Mouse (Mus musculus) heart, embryonic 16.5 days (tissue): ENCODE measurements around the gene Zc3h4. TPM values are rescaled to one million over a fixed set of nuclear protein-coding genes. Genes with fewer than 3 reads are reported as not detected.

ENCODE experiments used
- ATAC-seq: fragments of 200-750 bp; cut with Nextera tagmentation; replicated peaks from 2 replicates; pipeline ENCODE4 v1.8.0; 2017; ENCODE audit warnings: moderate number of reproducible peaks; ENCODE audit not compliant: insufficient read depth, low FRiP score; ENCODE audit errors: extremely low read depth
- H3K27ac ChIP-seq: fragments of 300-500 bp; sonication (generic); 2 replicates; pipeline ENCODE4 v1.5.1; 2014; ENCODE audit warnings: mild to moderate bottlenecking, low read length, control low read depth, moderate library complexity
- H3K27me3 ChIP-seq: fragments of 300-500 bp; sonication (generic); 2 replicates; pipeline ENCODE4 v1.6.1; 2014; ENCODE audit warnings: low read length, mixed read lengths; ENCODE audit not compliant: control insufficient read depth, insufficient read depth
- H3K36me3 ChIP-seq: fragments of 300-500 bp; sonication (generic); 2 replicates; pipeline ENCODE4 v1.6.1; 2014; ENCODE audit not compliant: control insufficient read depth, insufficient read depth
- H3K4me1 ChIP-seq: fragments of 300-500 bp; sonication (generic); 2 replicates; pipeline ENCODE4 v1.6.1; 2014; ENCODE audit warnings: low read length, mixed read lengths; ENCODE audit not compliant: control insufficient read depth, insufficient read depth
- H3K4me2 ChIP-seq: fragments of 300-500 bp; sonication (generic); 2 replicates; pipeline ENCODE4 v1.6.1; 2014; ENCODE audit warnings: low read depth, mild to moderate bottlenecking, control low read depth, low read length
- H3K4me3 ChIP-seq: fragments of 300-500 bp; sonication (generic); 2 replicates; pipeline ENCODE4 v1.5.1; 2014; ENCODE audit warnings: mild to moderate bottlenecking, control low read depth, low read length
- H3K9ac ChIP-seq: fragments of 300-500 bp; sonication (generic); 2 replicates; pipeline ENCODE4 v1.6.1; 2014; ENCODE audit warnings: low read length, control low read depth
- H3K9me3 ChIP-seq: fragments of 300-500 bp; sonication (generic); replicated peaks from 2 replicates; pipeline ENCODE4 v1.6.1; 2016; ENCODE audit warnings: low read length; ENCODE audit not compliant: control insufficient read depth
- WGBS: fragments of 180-500 bp; shearing (Covaris S2); extraction: QIAGEN DNeasy Blood & Tissue Kit; methylation state at CpG from one replicate; pipeline ENCODE4 v1.1.7; 2014; 5-methylcytosine and 5-hydroxymethylcytosine counted together
- polyA plus RNA-seq: library from polyadenylated mRNA; unstranded; fragments of >200 nt; fragmentation: Nextera tagmentation; extraction: Ambion mirVana; gene quantifications from 2 replicates; pipeline ENCODE4 v1.2.1, GENCODE M21; 2015

Gene Zc3h4
- polyA plus RNA-seq, 1 experiment from 2014 or later, result 9.0 TPM

DNA sequence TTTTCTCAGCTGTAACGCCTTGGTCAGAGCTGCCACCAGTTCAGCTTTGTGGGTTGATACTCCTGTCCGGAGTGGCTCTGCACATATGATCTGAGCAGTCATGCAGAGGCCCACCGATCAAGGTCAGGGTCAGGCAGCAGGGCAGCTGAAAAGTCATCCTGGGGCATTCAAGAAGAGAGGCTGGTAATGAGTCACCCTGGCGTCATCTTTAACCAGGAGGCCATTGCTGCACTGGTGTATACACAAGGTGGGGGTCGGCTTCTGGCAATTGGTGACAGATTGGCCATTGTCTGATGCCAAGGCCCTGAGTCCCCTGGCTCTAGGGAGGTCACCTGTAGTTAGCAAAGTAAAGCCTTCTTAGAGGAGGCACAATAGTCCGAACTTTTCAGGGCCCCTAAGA, 50.9 kb downstream of the Zc3h4 start:
- Histone ChIP-seq H3K36me3 (0 out of 2 replicates have a peak, but pooled peaks cover 4% of the 10 kb centered on the region), H3K4me3 (no peak overlapping the region), H3K9ac (no peak overlapping the region), H3K4me2 (no peak overlapping the region), H3K4me1 (no peaks in the 10 kb centered on the region), H3K9me3 (no peaks in the 10 kb centered on the region), H3K27ac (peak overlapping the region; percentile 14; the same call in 1 of the 2 replicates), H3K27me3 (no peaks in the 10 kb centered on the region)
- ATAC-seq, result no peak
- WGBS, result 69% methylated on average over 6 of the region's 6 CpGs

DNA sequence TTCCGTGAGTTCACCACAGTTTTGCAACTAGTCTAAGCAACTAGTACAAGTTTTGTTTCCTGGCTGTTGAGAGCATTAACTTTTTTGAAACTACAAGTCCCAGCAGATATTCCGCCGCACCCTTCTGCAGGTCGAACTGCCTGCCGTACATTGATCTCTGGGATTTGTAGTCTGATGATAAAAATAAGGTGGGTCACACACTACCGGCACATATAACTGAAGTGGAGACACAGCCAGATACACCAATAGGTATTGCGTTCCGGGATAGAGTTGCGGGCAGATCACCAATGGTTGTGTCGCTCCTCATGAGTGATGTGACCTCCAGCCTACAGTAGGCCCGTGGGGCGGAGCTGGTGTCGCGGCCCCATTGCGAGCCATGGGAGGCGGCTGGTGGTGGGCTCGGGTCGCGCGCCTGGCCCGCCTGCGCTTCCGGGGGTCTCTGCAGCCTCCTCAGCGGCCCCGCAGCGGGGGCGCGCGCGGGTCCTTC, 51.9 kb downstream of the Zc3h4 start, which contains the start of gene Tmem160:
Gene Tmem160 (plus strand): TSS at position 193 of the 487 bp plus-strand sequence.
- peak within 1 kb of the TSS; percentile 94 for H3K9ac ChIP-seq
- ATAC-seq, result peak; percentile 99

DNA sequence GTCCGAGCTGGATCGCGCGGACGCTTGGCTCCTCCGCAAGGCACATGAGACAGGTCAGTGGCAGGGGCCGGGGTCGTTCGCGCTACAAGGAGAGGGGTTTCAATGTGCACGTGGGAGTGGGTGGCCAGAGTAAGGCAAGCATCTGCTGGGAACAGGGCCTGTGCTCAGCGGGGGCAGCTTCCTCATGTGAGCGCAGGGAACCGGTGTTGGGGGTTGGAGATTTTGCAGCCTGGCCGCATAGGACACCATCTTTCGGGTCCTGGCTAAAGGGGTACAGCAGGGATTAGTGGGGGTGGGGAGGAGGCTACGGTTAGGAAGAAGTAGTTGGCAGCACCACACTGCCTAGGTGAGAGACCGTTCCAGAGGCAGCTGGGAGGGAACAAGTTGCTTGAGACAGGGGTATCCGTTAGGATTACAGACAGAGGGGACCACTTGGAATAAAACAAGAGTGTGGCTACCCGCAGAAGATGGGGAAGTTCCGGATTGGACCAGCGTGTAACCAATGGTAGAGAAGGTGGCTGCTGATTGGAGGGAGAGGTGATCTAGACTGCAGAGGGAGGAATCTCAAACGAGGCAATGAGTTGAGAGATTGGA, 52.5 kb downstream of the Zc3h4 start:
- H3K27me3 ChIP-seq, result no peaks in the 10 kb centered on the region
- under 1% methylated on average over 23 of the region's 23 CpGs for WGBS
- peak overlapping the region; percentile 94 for H3K9ac ChIP-seq
- no peaks in the 10 kb centered on the region for H3K9me3 ChIP-seq
- 0 out of 2 replicates have a peak, but pooled peaks cover 4% of the 10 kb centered on the region for H3K36me3 ChIP-seq
- peak overlapping the region; percentile 89 for H3K4me3 ChIP-seq
- peak overlapping the region; percentile 64 for H3K27ac ChIP-seq
- ATAC-seq, result peak; percentile 20
- H3K4me1 ChIP-seq, result no peaks in the 10 kb centered on the region
- peak overlapping the region; percentile 93 for H3K4me2 ChIP-seq

More for the DNA sequence above, 51.9 kb downstream of the Zc3h4 start, which contains the start of gene Tmem160:
- Histone ChIP-seq H3K27me3 (no peaks in the 10 kb centered on the region), H3K4me1 (no peaks in the 10 kb centered on the region), H3K27ac (peak within 1 kb of the TSS; percentile 64), H3K36me3 (0 out of 2 replicates have a peak, but pooled peaks cover 4% of the 10 kb centered on the region), H3K4me2 (peak within 1 kb of the TSS; percentile 93), H3K4me3 (peak within 1 kb of the TSS; percentile 89), H3K9me3 (no peaks in the 10 kb centered on the region)
- under 1% methylated on average over 30 of the region's 30 CpGs for WGBS

DNA sequence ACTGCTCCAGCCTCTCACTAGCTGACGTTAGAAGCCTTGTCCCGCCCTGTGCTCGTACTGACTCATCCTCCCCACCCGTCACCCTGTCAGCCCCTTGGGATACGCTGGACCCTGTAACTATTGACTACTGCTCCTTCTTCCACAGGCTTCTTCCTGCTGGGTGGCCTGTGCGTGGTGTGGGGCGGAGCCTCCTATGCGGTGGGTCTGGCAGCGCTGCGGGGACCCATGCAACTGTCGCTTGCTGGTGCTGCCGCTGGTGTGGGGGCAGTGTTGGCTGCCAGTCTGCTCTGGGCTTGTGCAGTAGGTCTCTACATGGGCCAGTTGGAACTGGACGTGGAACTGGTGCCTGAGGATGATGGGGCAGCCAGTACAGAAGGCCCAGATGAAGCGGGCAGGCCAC, 54.3 kb downstream of the Zc3h4 start:
- WGBS, result 90% methylated on average over 14 of the region's 14 CpGs

DNA sequence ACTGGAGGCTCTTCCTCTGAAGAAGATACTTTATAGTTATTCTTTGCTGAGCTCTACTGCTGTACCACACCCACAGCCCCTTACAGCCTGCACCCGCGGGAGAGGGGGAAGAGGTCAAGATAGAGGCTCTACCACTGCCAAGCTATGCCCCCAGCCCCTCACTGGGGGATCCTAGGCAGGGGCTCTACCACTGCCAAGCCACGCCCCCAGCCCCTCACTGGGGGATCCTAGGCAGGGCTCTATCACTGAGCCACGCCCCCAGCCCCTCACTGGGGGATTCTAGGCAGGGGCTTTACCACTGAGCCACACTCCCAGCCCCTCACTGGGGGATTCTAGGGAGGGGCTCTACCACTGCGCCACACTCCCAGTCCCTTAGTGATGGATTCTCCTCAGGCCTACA, 55.6 kb downstream of the Zc3h4 start:
- WGBS, result 84% methylated on average over 5 of the region's 5 CpGs
- H3K9ac ChIP-seq, result no peak overlapping the region
- H3K27ac ChIP-seq, result no peak overlapping the region
- H3K36me3 ChIP-seq, result 0 out of 2 replicates have a peak, but pooled peaks cover 4% of the 10 kb centered on the region
- no peak for ATAC-seq
- no peak overlapping the region for H3K4me3 ChIP-seq
- no peaks in the 10 kb centered on the region for H3K27me3 ChIP-seq
- H3K4me1 ChIP-seq, result no peaks in the 10 kb centered on the region
- H3K4me2 ChIP-seq, result no peak overlapping the region
- peaks cover 3% of the 10 kb centered on the region; the same call in 1 of the 2 replicates for H3K9me3 ChIP-seq

More for the DNA sequence above, 54.3 kb downstream of the Zc3h4 start:
- Histone ChIP-seq H3K4me1 (no peaks in the 10 kb centered on the region), H3K36me3 (0 out of 2 replicates have a peak, but pooled peaks cover 4% of the 10 kb centered on the region), H3K9ac (no peak overlapping the region), H3K4me3 (no peak overlapping the region), H3K27me3 (no peaks in the 10 kb centered on the region), H3K9me3 (peaks cover 3% of the 10 kb centered on the region; the same call in 1 of the 2 replicates), H3K4me2 (no peak overlapping the region), H3K27ac (no peak overlapping the region)
- no peak for ATAC-seq

DNA sequence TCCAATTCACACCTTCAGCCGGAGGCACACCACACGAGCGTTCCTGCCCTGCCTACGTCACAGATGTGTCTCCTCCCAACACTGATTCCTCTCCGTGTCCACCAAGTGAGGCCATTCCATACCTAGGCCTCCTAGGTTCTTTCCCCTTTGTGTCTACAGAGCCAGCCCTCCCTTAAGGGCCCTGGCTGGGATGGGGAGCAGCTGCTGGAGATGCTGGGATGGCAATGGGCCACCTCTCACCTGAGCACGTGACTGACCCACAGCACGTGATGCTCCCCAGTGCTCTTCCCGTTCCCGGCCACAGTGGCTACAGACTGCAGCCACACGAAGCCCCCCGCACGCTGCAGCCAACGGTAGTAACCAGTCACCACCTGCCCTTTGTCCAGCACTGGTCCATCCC, 59.9 kb downstream of the Zc3h4 start:
- 52% methylated on average over 13 of the region's 13 CpGs for WGBS
- H3K9me3 ChIP-seq, result peaks cover 3% of the 10 kb centered on the region; the same call in 1 of the 2 replicates
- no peak overlapping the region for H3K27ac ChIP-seq
- H3K4me2 ChIP-seq, result no peak overlapping the region
- no peak for ATAC-seq
- peaks cover 5% of the 10 kb centered on the region; the same call in 1 of the 2 replicates for H3K27me3 ChIP-seq
- no peak overlapping the region for H3K4me3 ChIP-seq
- 0 out of 2 replicates have a peak, but pooled peaks cover 4% of the 10 kb centered on the region for H3K36me3 ChIP-seq
- no peaks in the 10 kb centered on the region for H3K4me1 ChIP-seq
- no peak overlapping the region for H3K9ac ChIP-seq

DNA sequence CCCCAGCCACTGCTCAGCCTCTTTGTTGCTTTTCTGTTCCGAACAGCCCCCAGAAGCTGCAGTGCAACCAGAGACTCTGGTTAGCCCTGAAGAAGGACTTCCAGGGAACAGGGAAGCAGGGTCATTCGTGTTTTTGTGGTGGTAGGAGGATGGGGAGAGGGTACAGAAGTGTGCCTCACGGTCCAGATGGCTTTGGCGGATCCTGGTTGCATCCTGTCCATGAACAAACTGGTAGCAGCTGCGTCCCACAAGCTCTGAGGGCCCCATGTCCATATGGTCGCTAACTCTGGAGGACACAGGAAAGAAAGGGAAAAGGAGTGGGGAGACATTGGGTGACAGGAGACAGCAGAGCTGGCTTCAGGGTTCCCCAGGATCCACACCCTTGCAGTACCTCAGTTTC, 60.4 kb downstream of the Zc3h4 start:
- 65% methylated on average over 6 of the region's 6 CpGs for whole genome bisulfite sequencing
- Histone ChIP-seq H3K4me3 (no peak overlapping the region), H3K36me3 (no peaks in the 10 kb centered on the region), H3K9me3 (peaks cover 3% of the 10 kb centered on the region; the same call in 1 of the 2 replicates), H3K27me3 (peaks cover 5% of the 10 kb centered on the region; the same call in 1 of the 2 replicates), H3K4me1 (no peaks in the 10 kb centered on the region), H3K27ac (no peak overlapping the region), H3K4me2 (no peak overlapping the region), H3K9ac (no peak overlapping the region)
- ATAC-seq, result no peak

DNA sequence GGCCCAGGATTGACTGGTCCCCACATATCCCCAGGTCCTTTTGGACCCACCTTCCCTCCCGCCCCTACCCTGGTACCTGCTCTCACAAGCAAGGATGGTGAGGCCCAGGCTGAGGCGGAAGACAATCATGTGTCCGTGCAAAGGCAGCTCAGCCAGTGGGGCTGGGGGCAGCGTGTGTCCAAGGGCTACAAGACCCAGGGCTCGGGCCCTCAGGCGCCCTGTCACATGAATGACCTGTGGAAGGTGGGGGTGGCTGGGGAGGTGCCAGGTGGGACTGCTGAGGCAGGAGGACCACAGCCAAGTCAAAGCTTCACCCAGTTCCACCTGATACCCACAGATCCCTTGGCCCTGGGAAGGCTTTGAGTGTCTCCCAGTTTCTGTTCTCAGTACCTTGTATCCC, 61.0 kb downstream of the Zc3h4 start:
- WGBS, result 85% methylated on average over 6 of the region's 6 CpGs
- H3K27ac ChIP-seq, result no peak overlapping the region
- no peak overlapping the region for H3K4me3 ChIP-seq
- H3K9me3 ChIP-seq, result peaks cover 3% of the 10 kb centered on the region; the same call in 1 of the 2 replicates
- peaks cover 5% of the 10 kb centered on the region; the same call in 1 of the 2 replicates for H3K27me3 ChIP-seq
- H3K36me3 ChIP-seq, result no peaks in the 10 kb centered on the region
- no peak for ATAC-seq
- H3K9ac ChIP-seq, result no peak overlapping the region
- H3K4me1 ChIP-seq, result no peaks in the 10 kb centered on the region
- H3K4me2 ChIP-seq, result no peak overlapping the region

DNA sequence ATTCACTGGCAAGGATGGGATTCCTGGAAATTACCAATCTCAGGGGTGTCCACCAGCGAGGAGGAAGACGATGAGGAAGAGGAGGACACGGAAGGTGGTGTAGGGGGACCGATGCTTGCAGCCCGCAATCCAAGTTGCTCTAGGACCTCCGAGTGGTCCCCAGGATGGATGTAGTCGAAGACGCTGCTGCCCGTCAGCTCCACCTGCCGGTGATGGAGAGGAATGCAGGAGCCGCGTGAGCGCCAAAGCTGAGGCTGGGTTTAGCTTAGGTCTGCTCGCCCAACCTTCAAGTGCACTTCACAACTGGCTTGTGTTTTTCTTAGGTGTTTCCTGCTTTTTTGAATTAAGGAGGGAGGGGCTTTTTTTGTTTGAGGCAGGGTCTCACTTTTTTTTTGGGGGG, 62.5 kb downstream of the Zc3h4 start:
- no peaks in the 10 kb centered on the region for H3K36me3 ChIP-seq
- H3K4me3 ChIP-seq, result no peak overlapping the region
- H3K27me3 ChIP-seq, result peaks cover 7% of the 10 kb centered on the region; the same call in 1 of the 2 replicates
- peaks cover 3% of the 10 kb centered on the region; the same call in 1 of the 2 replicates for H3K9me3 ChIP-seq
- no peak overlapping the region for H3K9ac ChIP-seq
- 0 out of 2 replicates have a peak, but pooled peaks have one; percentile 30 for ATAC-seq
- H3K27ac ChIP-seq, result no peak overlapping the region
- no peaks in the 10 kb centered on the region for H3K4me1 ChIP-seq
- no peak overlapping the region for H3K4me2 ChIP-seq
- under 1% methylated on average over 14 of the region's 14 CpGs for WGBS
